Mouse (Mus musculus) spleen, adult 10 weeks (tissue): ENCODE measurements around the gene Gm11397. TPM values are rescaled to one million over a fixed set of nuclear protein-coding genes. Genes with fewer than 3 reads are reported as not detected.

Experiments used
- polyA plus RNA-seq: library from polyadenylated mRNA; stranded (reverse); fragments of 350-450 nt; fragmentation: Illumina TruSeq; extraction: RNeasy Lipid Tissue Mini Kit (QIAGEN cat#74804); gene quantifications from one replicate; pipeline ENCODE4 v1.2.3, GENCODE M21; 2015; ENCODE audit warnings: low replicate concordance; ENCODE audit not compliant: insufficient read depth

Gene Gm11397
- not detected for polyA plus RNA-seq

GRCm38 (mm10) chr13:33395461-33395860 lies at the start of gene Gm11397:
TSS of gene Gm11397 (plus strand) at chr13:33395761.

Other genes with a start within 250 kb of the Gm11397 start
- gene Serpinb9c, start 236.0 kb upstream of the Gm11397 start, polyA plus RNA-seq, result not detected
- gene Serpinb9d, start 202.8 kb upstream of the Gm11397 start, polyA plus RNA-seq, result not detected
- not detected for gene Serpinb9e, start 146.1 kb upstream of the Gm11397 start, polyA plus RNA-seq
- gene Serpinb9f, start 71.7 kb upstream of the Gm11397 start, polyA plus RNA-seq, result not detected
- not detected for gene Serpinb9g, start 89.0 kb downstream of the Gm11397 start, polyA plus RNA-seq